Mouse (Mus musculus) olfactory bulb, adult 2 months (tissue): ENCODE measurements at regions not wholly inside any gene's neighbourhood (a gene's known extent, or its start where the extent isn't known, plus 50 kb on each side); places are given as distances from the start of the nearest gene placed in this dataset.

Experiments
- H3K27ac ChIP-seq: fragments of 200-500 bp; 2 replicates; pipeline ENCODE4 v1.5.1; 2012; ENCODE audit warnings: low read depth, low read length; ENCODE audit not compliant: insufficient read depth
- H3K4me1 ChIP-seq: fragments of 200-500 bp; 2 replicates; pipeline ENCODE4 v1.6.1; 2012; ENCODE audit warnings: low read length; ENCODE audit not compliant: control insufficient read depth, insufficient read depth
- H3K4me3 ChIP-seq: fragments of 200-500 bp; 2 replicates; pipeline ENCODE4 v1.5.1; 2012; ENCODE audit warnings: mild to moderate bottlenecking, low read depth, low read length, moderate library complexity; ENCODE audit not compliant: insufficient read depth
- CTCF ChIP-seq: fragments of 200-500 bp; IDR thresholded peaks from 2 replicates; pipeline ENCODE4 v1.5.1; 2012; ENCODE audit warnings: low read depth, mild to moderate bottlenecking, low read length, moderate library complexity; ENCODE audit not compliant: insufficient read depth
- POLR2A ChIP-seq: fragments of 200-500 bp; IDR thresholded peaks from 2 replicates; pipeline ENCODE4 v1.6.1; 2012; ENCODE audit warnings: mild to moderate bottlenecking, low read depth, low read length, moderate library complexity; ENCODE audit not compliant: insufficient read depth
- WGBS: fragments of 180-500 bp; shearing (Covaris S2); methylation state at CpG from one replicate; pipeline ENCODE4 v1.1.7; 2018; 5-methylcytosine and 5-hydroxymethylcytosine counted together

DNA sequence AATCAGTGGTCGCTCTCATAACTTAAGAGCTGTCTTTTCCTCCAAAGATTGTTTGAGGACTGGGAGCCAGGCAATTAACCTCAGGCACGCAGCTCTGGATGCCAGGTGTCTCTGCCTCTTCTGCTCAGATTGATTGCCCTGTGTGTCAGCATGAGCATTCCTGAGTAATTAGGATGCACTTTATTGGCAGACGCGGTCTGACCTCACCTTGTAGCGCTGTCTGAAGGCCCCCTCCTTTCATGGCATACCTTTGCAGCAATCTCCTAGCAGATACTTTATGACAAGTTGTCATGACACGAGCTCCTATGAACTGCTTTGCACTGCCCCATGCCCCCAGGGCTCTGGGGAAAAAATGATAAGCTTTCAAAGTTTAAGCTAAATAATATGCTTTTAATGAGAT lies 114.1 kb upstream of the Eef1e1 start:
- Histone ChIP-seq H3K4me1 (no peaks in the 10 kb centered on the region), H3K27ac (no peak overlapping the region), H3K4me3 (no peak overlapping the region)
- no peak for TF ChIP-seq POLR2A
- no peak for TF ChIP-seq CTCF
- WGBS = 86% methylated on average over 6 of the region's 6 CpGs

GRCm38 (mm10) chr13:38766133-38766532 lies 107.3 kb upstream of the Eef1e1 start:
- TF ChIP-seq CTCF (no peak), POLR2A (no peak)
- no peaks in the 10 kb centered on the region for H3K4me1 ChIP-seq
- H3K4me3 ChIP-seq = no peak overlapping the region
- no peak overlapping the region for H3K27ac ChIP-seq
- 43% methylated on average over 4 of the region's 4 CpGs for WGBS

DNA sequence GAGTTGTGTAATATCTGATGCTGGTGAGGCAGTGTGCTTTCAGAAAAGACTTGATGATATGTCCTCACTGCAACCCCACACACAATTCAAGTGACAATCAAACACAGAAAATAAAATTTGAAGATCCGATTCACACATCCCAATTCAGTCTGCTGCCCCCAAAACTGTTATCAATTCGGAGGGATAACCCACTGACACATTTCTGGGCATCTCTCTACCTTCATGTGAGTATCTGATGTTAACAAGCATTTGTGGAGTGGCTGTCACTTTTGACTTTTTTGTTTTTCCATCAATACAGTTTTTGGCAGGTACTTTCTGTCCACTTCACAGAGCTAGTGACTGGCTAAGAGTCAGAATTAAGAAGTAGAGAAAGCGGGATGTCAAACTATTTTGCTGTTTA lies 101.4 kb upstream of the Eef1e1 start:
- Histone ChIP-seq H3K27ac (no peak overlapping the region), H3K4me3 (no peak overlapping the region), H3K4me1 (no peaks in the 10 kb centered on the region)
- 88% methylated on average over 3 of the region's 3 CpGs for WGBS
- TF ChIP-seq POLR2A (no peak), CTCF (no peak)

GRCm38 (mm10) chr13:38756629-38757227 lies 97.9 kb upstream of the Eef1e1 start:
- Histone ChIP-seq H3K4me3 (no peak overlapping the region), H3K27ac (no peak overlapping the region), H3K4me1 (no peaks in the 10 kb centered on the region)
- TF ChIP-seq CTCF (no peak), POLR2A (no peak)
- WGBS = 72% methylated on average over 11 of the region's 11 CpGs

GRCm38 (mm10) chr13:38753722-38754121 lies 94.9 kb upstream of the Eef1e1 start:
- H3K4me1 ChIP-seq = no peaks in the 10 kb centered on the region
- no peak overlapping the region for H3K4me3 ChIP-seq
- TF ChIP-seq POLR2A (no peak), CTCF (no peak)
- 75% methylated on average over 4 of the region's 4 CpGs for WGBS
- no peak overlapping the region for H3K27ac ChIP-seq

DNA sequence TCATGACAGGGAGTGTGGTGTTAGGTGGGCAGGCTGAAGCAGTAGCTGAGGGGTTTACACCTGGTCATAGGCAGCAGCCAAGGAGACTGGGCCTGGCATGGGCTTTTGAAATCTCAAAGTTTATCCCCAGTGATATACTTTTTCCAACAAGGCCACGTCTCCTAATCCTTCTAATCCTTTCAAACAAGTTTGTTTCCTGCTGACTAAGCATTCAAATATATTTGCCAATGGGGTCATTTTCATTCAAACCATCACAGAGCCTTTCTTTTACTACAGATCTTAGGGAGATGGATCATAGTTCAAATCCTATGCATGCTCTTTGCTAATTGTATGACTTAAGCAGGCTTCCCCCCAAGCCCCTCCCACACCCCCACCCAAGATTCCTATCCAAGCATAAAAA lies 93.0 kb upstream of the Eef1e1 start:
- Histone ChIP-seq H3K27ac (no peak overlapping the region), H3K4me1 (no peaks in the 10 kb centered on the region), H3K4me3 (no peak overlapping the region)
- TF ChIP-seq POLR2A (no peak), CTCF (no peak)
- 61% methylated on average over 1 of the region's 1 CpGs for WGBS

DNA sequence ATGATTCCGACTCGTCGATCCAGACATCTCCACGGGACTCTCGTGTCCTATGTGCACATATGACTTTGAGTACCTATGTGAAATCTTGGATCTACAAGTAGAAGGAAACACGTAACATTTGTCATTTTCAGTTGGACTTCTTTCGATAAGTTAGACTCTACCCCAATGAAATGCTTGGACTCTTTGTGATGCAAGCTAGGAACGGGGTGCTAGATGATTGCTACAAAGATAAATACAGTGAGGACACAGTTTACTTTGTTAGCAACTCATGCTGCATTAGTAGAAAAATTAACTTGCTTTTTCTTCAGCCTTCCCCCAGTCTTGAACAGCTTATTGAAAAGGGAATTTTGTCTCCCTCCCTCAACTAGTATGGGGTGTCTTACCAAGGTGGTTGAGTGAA lies 81.2 kb upstream of the Eef1e1 start:
- TF ChIP-seq POLR2A (no peak), CTCF (no peak)
- Histone ChIP-seq H3K4me1 (no peaks in the 10 kb centered on the region), H3K27ac (no peak overlapping the region), H3K4me3 (no peak overlapping the region)
- 93% methylated on average over 8 of the region's 8 CpGs for WGBS

DNA sequence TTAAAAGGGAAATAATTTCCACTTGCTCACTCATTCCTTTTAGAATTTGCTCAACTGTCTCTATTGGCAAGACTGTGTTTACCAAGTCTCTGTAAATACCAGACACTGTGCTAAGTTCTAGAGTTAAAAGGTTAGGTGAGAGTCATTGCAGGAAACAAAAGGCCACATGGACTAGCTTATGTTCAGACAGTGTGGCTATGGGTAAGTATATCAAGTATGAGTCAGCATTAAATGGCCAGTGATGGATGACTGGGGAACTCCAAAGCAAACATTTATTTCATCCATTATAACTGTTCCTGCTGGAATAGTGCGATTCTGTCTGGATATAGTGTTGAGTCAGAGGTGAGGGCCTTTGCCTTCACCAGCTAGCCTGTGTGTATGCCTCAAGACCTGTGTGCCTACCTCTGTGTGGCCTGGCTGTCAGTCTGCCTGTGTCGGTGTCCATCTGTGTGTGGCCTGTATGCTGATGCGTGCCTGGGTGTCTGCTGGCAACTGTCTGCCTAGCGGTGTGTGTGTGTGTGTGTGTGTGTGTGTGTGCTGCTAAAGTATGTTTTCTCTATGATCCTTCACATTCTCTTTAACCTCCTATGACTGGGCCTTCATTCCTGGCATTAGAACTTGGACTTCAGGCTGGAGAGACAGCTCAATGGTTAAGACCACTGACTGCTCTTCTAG lies 77.6 kb upstream of the Eef1e1 start:
- H3K4me3 ChIP-seq = no peak overlapping the region
- H3K4me1 ChIP-seq = no peaks in the 10 kb centered on the region
- H3K27ac ChIP-seq = no peak overlapping the region
- WGBS = 93% methylated on average over 4 of the region's 4 CpGs
- no peak for TF ChIP-seq CTCF
- no peak for TF ChIP-seq POLR2A

DNA sequence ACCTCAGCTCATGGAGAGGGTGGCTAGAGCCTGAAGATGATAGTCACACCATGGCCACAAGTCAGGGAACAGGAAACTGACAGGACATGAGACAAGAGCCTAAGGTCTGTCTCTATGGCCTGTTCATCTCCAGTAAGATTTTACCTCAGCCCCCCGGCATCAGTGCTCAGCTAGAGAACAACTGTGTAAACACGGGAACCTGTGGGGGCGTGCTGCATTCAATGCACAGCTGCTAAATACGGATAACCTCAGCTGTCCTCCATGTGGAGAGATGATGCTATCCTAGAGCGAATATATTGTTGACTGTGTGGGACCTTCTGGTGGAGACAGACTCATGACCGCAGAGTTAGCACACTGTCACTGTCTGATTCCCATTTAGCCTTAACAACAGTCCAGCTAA lies 76.4 kb upstream of the Eef1e1 start:
- Histone ChIP-seq H3K27ac (no peak overlapping the region), H3K4me3 (no peak overlapping the region), H3K4me1 (no peaks in the 10 kb centered on the region)
- TF ChIP-seq CTCF (no peak), POLR2A (no peak)
- 62% methylated on average over 6 of the region's 6 CpGs for WGBS
